Mouse (Mus musculus): Measurements from ENCODE around the gene Elavl3.
A peak's percentile ranks its signal among the peaks of the same experiment; 100 is the strongest.

The Elavl3 gene

DNA sequence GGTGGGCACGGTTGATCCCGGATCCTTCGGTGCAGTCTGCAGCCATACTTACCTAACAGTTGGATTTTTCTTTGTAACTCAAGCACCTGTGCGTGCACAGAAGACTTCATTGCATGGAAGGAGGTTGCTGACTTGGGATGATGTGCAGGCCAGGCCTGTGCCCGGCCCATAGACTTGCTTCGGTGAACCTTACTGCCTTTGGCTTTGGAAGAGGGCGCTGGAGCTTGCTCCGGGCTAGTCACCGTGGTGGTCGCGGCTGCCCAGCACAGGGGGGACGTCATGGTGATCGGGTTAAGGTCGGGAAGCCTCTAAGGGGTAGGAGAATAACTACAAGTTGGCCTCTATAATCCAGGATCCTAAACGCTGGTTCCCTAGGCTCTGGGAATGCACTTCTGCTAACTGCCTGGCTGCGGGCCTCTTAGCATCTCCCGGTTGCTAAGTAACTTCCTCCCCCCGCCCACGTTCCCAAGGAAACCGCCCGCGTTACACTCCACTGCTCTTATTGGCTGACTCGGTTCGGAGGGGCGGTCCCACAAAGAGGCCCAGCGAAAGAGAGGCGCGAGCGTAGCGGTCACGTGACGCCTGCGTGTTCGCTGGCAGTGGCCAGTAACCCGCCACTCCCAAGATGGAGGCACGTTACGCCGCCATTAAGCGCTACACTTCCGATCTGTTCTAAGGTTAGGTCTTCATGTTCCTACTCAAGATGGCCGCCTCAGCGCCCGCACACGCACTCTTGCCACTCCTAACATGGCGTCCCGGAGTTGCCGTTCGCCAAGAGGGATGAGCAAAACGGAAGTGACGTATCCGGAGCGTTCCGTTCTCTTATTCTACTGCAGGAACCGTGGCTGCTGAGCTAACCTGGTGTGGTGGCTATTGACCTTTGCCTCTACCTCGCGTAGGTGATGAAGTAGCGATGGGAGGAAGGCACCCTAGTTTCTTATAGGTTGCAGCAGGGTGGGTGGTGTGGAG lies 49.3 kb downstream of the Elavl3 start, which contains the start of the genes Ccdc151 and Prkcsh:
TSS of gene Ccdc151 (minus strand) at position 441 of the 969 bp plus-strand sequence.
TSS of gene Prkcsh (plus strand) at position 613 of the 969 bp plus-strand sequence.
- peak; percentile 97 to 99 for DNase-seq

DNA sequence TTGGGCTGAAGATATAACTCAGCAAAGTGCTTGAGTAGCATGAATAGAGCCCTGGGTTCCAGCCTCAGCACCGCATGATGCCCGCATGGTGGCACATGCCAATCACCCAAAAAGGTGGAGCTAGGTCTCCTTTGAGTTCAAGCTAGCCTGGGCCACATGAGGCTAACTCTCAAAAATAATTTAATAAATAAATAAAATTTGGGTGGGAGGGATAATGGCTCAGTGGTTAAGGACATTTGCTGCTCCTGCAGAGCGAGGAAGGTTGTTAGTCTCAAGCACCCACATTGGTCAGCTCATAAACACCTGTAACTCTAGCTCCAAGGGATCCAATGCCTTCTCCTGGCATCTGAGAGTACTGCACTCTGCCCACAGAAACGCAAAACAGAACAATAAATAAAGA lies 50.2 kb downstream of the Elavl3 start:
- no peak for DNase-seq

DNA sequence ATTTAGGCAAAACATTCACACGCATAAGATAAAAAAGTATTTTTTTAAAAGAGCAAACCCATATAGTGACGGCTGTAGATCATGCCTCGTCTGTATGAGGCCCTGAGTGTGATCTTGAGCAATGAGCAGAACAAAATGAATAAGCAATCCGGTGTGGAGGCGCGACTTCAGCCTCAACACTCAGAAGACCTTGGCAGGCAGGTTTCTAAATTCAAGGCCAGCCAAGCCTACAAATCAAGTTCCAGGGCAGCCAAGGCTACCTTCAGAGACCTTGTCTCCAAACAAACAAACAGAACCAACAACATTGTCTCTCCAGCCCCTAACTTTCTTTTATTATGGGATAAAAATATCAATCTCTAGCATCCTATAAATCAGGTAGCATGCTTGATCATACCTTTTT lies 51.5 kb downstream of the Elavl3 start:
- DNase-seq, result no peak

DNA sequence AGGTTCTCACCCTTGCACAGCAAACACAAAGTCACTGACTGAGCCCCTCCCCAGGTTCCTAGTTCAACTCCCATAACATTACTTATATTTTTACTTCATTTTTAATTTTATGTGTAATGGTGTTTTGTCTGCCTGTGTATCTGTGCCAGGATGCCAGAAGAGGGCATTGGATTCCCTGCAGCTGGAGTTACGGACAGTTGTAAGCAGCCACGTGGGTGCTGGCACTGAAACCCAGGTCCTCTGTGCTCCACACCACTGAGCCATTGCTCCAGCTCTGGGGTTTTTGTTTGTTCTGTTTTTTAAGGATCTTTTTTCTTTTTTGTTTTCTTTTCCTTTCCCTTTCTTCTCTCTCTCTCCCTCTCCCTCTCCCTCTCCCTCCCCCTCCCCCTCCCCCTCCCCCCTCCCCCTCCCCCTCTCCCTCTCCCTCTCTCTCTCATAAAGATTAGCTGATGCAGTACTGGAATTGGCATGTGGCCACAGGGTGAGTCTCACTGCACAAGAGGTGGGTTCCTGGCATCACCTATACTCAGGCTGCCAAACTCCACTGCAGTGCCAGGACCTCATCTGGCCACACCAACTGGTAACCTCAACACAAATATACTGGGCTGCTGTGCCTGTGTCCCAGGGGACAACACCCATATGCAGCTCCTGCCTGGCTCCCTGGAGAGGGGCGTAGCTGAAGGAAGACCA lies 55.5 kb downstream of the Elavl3 start:
- no peak for DNase-seq

DNA sequence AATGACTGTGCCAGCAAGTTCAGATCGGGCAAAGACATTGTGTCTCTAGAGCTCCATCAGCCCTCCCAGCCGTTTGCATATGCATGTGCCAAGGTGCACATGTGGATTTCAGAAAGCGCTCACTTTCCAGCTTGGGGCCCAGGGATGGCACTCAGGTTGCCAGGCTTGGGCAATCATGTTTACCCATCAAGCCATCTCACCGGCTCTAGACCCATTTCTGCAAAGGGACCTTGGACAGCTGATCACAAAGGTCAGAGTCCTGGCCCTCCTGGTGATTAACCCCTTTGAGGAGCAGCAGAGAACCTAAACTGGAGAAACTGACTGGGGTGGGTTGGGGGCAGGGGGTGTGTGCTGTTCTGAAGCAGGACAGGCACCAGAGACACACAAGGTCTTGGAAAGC lies 59.6 kb downstream of the Elavl3 start:
- DNase-seq, result no peak

DNA sequence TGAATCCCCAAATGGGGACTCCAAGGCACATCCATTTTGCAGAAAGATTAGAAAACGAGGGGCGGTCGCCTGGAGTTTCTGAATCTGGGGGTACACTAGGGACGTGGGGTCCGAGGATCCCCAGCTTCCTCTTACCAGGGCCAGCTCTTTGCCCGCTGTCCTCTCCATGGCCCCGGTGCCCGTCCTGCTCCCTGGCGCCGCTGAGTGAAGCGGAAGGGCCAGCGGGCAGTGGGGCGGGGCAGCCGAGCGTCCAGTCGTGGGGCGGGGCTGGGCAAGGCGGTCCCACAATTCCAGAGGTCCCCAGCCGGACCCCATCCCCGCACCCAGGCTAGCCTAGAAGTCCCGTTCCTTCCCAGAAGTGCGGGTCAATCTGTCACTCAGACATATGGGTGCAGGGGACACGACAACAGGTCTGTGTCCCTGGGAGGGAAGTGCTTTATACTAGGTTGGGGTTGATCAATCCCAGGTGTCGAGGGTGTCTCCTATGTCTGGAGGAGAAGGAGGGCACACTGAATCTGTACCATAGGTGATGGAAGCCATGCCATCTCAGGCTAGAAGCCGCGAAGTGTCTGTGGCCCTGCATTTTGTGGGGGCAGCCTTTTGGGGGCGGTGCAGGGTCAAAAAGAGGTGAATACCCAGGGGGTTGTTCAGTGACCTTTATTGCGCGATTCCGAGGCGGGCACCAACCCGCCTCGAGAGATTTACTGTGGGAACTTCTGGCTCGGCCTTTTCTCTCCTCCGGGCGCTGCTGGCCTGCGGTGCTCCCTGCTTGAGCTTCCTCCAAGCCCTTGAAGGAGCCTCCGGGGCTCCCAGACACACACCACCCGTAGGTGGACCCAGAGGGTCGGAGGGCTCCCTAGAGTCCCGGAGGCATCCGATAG lies 62.4 kb downstream of the Elavl3 start, which contains the start of gene Rgl3:
TSS of gene Rgl3 (minus strand) at position 217 of the 881 bp plus-strand sequence.
- DNase-seq, result peak in 1 of 2 experiments; percentile 24

DNA sequence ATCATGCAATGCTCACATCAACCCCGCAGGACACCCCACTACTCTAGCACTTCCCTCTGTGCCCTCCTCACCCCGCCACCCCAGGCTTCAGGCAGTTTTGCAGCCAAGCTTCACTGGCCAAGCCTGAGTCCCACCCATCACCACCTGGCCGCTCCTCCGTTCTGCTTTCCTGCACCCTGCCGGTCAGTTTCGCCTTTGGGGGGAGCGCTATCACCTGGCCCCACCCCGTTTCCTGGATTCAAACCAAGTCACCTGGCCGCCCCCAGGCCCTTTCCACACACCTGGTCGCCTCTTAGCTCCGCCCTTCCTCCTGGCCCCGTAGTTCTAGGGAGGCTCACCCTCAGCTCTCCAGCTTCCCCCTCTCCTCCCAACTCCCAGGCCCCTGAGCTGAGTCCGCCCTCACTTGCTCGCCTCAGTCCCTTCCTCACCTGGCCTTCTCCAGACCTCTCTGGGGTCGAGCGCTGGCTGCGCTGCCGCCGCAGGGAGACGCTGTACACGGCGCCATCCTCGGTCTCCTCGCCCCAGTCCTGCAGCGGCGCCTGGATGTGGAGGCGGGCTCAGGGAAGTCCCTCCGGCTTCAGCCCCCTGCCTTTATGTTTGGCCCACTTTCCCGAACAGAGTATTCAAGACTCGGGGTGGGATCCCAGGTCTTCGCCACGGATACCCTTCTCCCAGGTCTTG lies 63.3 kb downstream of the Elavl3 start:
- DNase-seq, result peak in 1 of 2 experiments; percentile 14

DNA sequence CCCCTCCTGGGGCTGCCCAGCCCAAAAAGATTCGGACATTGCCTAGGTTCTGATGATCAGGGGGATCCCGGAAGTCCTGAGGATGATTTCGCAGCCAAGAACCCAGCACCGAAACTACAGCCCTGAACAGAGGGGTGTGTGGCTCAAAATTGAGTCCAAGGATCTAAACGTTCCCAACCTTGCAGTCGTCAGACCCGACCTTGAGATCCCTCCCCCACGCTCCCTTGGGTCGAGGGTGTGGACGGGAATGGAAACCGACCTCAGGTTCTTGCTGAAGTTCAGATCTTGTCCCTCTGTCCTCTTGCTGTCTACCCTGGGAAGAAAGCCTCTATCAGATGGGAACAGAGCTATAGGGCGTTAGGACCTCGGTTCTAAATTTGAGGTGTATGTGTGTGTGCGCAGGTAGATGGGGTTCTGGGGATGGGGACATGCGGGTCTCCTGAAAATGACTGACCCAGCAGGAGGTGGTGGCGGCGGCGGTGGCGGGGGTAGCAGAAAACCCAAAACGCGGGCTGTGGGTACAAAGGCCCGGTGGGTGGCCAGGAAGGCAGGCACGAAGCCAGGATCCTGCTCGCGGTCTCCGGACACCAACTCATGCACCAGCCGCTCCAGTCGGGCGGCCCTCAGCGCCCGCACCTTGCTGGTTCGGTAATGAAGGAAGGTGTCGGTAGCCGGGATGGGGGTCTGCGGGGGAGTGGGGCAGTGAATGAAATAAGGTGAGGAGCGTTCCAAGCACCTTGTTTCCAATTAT lies 64.1 kb downstream of the Elavl3 start:
- DNase-seq, result no peak

DNA sequence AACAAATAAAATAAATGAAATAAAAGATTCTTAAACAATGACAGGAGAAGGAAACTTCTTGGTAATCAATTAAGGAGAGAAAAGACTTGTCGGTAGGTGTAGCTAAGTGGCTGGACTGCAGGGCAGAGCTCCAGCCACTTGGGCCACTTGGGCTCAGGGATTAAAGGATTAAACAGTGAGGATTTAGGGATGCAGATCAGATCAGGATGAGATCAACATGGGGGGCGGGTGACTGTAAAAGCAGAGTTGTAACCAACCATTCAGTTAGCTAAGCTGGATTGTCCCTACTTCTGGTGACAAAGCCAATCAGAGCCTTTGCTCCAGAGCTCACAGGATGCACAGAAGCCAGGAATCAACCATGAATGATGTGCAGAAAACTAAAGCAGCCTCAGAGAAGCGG lies 67.9 kb downstream of the Elavl3 start:
- no peak for DNase-seq

DNA sequence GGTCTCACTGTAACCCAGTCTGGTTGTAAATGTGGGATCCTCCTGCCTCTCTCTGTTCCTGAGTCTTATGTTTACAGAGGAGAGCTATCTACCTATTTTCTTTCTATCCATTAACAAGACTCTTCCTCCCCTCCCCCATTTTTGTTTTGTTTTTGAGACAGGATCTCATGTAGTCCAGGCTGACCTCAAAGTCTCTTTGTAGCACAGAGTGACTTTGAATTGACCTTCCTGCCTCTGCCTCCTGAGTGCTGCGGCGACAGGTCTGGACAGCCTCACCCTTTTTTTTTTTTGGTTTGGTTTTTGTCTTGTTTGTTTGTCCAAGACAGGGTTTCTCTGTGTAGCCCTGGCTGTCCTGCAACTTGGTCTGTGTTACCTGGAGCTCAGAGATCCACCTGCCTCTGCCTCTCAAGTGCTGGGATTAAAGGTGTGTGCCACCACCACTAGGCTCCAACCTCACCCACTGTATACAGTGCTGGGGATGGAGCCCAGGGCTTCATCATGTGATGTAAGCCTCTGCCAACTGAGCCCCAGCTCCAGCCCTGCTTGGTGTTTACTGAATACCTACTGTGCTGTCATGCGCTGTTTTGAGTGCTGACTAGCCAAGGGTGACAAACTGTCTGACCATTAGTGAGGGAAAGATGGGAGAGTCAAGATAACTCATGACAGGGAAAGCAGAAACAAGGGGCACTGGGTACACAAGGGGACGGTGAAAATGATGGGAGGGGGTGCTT lies 73.3 kb downstream of the Elavl3 start:
- DNase-seq, result no peak

DNA sequence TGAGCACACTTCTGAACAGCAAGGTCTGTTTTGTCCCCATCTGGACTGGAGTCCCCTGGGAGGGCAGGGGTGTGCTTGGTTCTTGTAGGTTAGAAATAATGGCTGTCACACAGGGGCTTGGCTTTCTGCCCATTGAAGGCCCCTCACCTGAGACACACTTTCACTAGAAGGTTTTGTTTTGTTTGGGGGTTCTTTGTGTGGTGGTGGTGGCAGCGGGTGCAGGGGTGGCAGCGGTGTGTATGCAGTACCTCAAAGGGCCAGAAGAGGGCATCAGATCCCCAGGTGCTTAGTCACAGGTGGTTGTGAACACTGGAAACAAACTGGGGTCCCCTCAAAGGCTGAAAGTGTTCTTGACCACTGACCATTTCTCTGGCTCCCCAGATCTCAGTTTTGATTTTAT lies 73.9 kb downstream of the Elavl3 start:
- DNase-seq, result peak in 1 of 2 experiments; percentile 55

DNA sequence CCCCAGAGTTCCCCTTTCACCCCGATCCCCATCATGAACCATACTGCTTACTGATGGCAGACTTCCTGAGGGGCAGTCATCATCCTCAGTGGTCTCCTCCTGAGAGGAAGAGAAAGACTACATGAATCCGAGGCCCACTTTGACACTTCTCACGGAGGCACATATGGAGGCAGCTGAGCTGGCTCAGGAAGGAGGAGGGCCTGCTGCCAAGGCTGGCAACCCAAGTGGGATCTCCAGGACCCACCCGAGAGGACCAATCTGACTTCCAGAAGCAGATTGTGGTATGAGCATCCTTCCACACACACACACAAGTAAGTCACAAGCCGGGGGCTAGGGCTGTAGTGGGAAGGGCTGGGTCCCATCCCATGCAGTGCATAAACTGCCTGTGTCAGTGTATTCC lies 74.5 kb downstream of the Elavl3 start:
- no peak for DNase-seq

DNA sequence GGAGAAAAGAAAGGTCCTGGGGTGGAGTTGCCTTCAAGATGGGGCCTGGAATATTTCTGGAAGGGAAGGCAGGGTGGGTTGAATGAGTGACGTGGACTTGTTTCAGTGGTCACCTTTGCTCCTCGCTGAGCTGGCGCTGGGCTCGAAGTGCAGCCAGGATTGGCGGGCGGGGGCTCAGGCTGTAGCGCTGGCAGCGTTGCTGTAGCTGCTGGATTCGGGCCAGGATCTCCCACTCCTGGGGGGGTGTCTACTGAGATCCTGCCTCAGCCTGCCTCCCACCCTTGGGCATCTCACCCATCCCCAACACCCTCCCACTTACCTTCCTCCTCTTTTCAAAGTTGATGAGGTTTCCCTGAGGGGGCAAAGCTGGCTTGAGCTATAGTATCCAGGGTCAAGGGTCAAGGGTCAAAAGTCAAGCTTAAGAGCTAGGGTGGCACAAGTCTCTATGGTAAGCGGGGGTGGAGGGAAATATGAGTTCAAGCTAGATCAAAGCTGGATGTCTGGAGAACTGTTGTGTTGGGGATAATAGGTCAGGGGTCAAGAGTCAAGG lies 75.1 kb downstream of the Elavl3 start:
- DNase-seq, result no peak

DNA sequence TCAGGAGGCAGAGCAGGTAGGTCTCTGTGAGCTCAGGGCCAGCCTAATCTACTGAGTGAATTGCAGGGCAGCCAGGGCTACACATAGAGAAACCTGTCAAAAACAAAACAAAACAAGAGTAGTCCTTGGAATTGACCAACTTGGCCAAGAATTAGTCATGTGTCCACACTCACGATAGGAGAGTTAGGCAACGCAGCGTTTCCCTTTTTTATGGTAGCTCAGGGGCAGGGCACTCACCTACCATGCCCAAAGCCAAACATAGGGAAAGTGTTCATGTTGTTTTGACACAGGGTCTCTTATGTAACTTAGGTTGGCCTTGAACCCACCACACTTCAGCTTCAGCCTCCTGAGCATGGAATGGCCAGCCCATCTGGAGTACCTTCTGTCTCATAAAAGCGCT lies 82.5 kb downstream of the Elavl3 start:
- no peak for DNase-seq

DNA sequence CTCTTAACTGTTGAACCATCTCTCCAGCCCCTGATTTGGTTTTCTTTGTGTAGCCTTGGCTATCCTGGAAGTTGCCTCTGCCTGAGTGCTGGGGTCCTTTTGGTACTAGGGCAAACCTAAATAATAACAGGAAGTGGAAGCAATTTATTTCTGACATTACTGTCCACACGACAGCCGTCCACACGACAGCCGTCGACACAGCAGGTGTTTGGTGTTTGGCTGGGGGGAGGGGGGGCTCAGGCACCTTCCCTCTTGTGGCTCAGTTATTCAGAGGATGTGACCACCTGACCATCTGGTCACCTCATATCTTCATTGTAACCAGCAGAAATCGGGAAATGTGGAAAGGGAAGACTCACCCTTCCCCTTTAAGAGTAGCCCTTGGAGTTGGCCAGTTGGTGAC lies 82.9 kb downstream of the Elavl3 start:
- DNase-seq, result no peak
